Mouse (Mus musculus) layer of hippocampus, adult 18-20 months (tissue): ENCODE results near the gene Zdhhc18. TPM values are rescaled to one million over a fixed set of nuclear protein-coding genes. Genes with fewer than 3 reads are reported as not detected.

Experiments used
- DNase-seq, 2 experiments: peaks; one replicate each; pipeline ENCODE4 v3.0.0; 2022; ENCODE audit warnings: low spot score in 2 of 2
- long read RNA-seq: library from polyadenylated mRNA; stranded (forward); transcript quantifications from one replicate; pipeline ENCODE4 v2.0.0, GENCODE M21; 2021
- total RNA-seq, 2 experiments: library from RNA; stranded (reverse); gene quantifications; 2 replicates each; pipeline ENCODE4 v1.2.3; 2021

Gene Zdhhc18
- 10 to 100 TPM; 32.3 to 33.8 TPM for total RNA-seq
- long read RNA-seq, full-length matches to known transcripts = 18 of 61 reads
- long read RNA-seq, partial matches to known transcripts = 8 of 61 reads
- long read RNA-seq, other reads (novel, unspliced or antisense) = 35 of 61 reads

DNA sequence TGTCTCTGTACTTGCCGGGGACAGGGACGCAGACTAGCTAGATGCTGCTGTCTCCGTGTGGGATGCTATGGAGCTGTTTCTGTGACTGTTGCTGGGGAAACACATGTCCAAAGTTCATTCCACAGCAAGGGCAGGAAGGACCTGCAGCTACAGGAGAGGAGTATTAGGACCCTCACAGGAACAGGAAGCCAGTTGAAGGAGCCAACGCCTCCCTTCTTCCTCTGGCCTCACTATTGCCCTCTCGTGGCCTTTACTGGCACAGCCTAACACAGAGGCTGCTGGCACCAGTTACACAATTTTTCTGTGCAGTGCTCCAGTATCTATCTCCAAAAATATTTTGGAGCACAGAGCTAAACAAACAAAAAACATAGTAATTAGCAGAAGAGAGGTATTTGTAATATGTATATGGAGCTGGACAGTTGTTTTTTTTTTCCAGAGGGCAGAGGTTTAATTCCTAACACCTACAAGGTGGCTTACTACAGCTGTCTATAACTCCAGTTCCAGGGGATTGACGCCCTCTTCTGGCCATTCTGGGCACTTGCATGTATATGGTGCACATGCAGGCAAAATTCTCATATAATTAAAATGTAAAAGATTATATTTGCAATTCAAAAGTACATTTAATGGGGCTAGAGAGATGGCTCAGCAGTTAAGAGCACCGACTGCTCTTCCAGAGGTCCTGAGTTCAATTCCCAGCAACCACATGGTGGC lies at the start of gene Zdhhc18:
TSS of gene Zdhhc18 (minus strand) at position 166 of the 711 bp plus-strand sequence.
- peak; percentile 76 to 87 for DNase-seq

DNA sequence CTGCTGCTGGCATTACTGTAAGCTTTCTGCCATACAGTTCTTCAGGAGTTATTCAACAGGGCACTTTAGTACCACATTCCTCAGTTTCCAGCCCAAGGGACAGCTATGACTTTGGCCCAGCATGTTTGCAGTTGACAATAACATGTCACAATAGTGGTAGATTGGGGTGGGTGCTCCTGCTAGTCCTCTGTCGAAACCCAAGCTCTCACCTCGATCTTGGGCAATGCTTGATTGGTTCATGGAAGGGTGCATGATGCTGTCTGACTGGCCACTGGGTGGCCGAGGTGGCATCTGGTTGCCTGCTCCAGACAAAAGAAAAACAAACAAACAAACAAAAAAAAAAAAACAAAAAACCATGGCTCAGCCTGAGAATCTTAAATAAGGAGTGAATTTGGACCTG lies 45.4 kb upstream of the Zdhhc18 start:
- DNase-seq = no peak

GRCm38 (mm10) chr4:133690252-133690651 lies 40.3 kb upstream of the Zdhhc18 start:
- DNase-seq = peak in 1 of 2 experiments; percentile 34

- DNase-seq = peak; percentile 35 to 52
These were observed 38.6 kb upstream of the Zdhhc18 start for GRCm38 (mm10) chr4:133688417-133689067.

DNA sequence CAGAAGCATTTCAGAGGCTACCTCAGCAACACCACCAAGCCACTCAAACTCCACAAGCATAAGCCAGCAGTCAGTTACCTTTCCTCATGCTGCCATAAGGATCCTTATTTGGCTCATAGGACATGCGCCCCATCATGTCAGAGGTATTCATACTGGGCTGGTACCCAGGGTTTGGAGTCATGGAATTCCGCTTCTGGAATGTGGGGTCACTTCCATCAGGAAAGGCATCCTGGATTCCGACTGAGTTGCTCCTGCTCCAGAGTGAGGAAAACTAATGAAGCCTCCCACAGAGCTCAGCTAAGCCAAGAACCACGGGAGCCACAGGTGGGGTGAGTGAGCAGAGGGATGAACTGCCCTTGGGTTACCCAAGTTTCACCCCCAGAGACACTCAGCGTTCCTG lies 37.2 kb upstream of the Zdhhc18 start:
- DNase-seq = no peak

DNA sequence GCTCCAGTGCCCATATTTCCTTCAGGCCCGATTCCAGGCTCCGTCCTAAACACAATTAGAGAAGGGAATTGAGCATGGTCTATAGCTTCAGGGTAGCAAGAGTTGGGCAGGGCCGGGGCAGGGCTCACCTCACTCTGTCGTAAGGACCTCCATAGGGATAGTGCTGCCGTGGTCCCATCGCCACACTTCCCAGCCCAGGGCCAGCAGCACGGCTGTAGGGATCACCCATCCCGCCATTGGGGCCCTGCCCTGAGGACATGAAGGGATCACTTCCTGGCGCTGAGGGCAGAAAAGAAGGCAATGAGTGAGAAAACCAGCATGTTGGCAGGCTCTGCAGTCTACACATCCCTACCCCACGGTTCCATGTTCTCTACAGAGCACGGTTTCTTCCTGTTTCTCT lies 36.6 kb upstream of the Zdhhc18 start:
- DNase-seq = no peak

DNA sequence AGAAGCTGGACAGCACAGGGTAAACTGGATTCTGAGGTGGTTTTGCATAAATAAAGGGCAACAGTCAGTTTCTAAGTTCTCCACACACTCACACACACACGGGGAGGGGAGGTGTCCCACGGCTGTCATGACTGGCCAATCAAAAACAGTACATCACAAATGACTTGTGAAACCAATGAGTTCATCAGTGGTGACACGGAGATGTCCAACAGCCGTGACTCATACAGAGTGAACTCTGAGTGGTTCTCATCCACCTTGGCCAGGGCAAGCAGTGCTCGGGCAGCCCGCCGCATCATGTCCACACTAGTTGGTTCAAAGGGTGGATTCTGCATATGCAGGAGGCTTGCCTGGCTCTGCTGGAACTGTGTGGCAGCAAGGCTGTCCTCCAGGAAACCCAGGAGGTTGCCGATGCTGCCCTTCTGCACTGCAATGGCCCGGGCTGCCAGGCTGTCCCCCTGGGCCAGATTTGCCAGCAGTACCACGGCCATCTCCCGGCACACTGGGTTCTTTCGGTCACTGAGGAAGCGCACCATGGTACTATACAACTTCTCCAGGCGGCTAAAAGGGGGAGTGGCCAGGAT lies 30.3 kb upstream of the Zdhhc18 start:
- DNase-seq = no peak

- no peak for DNase-seq
These were observed 29.7 kb upstream of the Zdhhc18 start for GRCm38 (mm10) chr4:133679629-133680028.

DNA sequence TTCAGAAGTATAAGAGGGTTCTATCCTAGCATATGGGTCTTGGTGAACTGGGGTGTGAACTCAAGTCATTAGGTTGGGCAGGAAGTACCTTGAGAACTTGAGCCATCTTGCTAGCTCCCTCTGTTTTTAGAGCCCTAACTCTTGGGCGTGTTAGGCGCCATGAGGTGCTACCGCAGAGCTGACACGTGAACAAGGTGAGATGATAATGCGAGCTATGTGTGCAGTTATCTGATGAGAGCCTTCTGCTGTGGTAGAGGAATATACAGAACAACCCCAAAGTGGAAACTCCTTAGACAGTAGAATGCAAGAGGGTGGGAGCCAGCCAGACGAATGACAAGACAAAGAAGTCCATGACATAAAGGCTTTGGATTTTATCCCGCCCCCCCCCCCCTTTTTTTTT lies 27.3 kb upstream of the Zdhhc18 start:
- DNase-seq = no peak

DNA sequence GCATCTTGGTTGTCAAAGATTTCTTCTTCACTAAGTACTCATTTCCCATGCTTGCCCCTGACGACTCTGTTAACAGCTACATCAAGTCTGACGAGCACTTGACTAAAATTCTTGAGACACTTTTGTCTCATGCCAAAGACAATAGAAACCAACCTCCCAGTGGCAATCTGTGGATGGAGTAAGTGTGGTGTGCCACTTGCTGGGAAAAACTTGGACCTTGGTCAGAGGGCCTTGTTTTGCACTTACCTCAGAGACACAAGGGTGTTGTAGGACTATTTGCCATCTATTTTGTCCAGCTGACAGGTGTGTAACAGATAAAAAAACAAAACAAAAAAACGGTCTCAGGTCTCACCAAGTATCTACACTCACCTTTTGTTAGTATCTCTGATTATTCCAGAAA lies 26.2 kb upstream of the Zdhhc18 start:
- DNase-seq = no peak

DNA sequence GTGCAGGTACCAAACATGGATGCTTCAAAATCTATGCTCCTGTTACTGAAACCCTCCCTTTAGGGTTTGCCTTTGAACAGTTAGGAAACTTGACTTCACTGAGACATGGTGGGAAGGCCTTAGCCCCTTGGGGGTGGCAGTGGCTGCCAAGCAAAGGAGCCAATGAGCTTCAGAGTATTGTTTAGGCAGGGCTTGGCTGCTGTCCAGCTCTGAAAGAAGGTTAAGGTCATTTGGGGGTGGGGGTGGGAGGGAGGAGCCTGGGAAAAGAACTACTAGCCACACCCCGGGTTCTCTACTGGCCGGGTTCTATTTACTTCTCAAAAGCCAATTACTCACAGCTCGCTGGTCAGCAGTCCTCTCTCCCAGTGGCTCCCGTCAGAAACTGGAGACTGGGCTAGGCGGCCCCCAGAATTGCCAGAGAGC lies 25.7 kb upstream of the Zdhhc18 start:
- DNase-seq = peak in 1 of 2 experiments; percentile 37

DNA sequence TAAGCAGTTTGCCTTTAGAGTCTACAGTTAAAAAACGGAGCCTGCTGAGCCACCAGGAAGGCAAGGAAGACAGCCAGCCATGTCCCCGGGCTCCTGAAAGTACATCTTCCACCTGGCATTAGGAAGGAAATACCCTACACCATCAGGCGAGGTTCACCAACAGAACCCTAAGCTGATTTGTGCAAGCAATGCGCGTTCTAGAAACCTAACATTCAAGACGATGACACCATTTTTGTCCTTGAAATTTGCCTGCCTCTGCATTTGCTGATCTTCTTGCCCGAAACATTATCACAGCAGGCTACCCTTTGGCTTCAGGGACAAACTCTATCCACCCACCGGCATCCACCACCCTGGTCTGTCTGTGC lies 24.4 kb upstream of the Zdhhc18 start:
- no peak for DNase-seq

- DNase-seq = no peak
These were observed 23.8 kb upstream of the Zdhhc18 start for GRCm38 (mm10) chr4:133673666-133674330.

DNA sequence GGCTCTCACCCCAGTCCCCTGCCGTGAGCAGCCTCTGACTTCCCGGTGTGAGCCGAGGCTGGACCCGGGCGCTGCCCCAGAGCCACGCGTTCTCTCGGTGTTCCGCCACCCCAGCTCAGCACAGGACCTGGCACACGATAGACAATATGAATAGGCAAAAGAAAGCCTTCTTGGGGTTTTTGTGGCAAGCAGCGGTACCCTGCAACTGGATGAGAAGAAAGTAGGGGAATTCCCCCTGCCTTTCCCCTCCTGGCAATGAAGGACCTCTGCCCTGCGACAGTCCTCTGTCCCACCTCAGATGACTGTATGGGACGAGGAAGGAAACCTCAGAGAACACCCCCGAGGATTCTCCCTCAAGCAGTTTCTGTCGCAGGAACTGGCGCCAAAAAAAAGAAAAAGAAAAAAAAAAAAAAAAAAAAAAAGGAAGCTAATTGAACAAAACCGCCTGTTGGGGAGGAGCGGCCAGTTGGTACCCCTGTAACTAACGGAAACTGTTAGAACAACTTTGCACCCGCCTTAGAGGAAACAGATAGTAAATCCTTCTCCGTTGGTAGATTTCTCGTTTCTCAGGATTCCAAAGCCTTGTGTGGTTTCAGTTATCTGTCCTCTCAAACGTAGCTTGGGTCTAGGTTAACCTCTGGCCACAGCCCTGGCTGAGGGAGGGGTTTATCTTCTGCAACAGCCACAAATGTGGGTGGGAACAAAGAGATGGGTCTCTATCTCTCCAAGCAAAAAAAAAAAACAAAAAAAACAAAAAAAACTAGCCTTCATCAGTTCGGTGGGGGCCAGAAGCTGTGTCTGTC lies 23.1 kb upstream of the Zdhhc18 start:
- DNase-seq = no peak

GRCm38 (mm10) chr4:133671881-133672844 lies 22.2 kb upstream of the Zdhhc18 start, which contains the start of gene Pigv:
Gene Pigv, minus strand, starts transcription at chr4:133672647.
- peak; percentile 91 to 94 for DNase-seq

DNA sequence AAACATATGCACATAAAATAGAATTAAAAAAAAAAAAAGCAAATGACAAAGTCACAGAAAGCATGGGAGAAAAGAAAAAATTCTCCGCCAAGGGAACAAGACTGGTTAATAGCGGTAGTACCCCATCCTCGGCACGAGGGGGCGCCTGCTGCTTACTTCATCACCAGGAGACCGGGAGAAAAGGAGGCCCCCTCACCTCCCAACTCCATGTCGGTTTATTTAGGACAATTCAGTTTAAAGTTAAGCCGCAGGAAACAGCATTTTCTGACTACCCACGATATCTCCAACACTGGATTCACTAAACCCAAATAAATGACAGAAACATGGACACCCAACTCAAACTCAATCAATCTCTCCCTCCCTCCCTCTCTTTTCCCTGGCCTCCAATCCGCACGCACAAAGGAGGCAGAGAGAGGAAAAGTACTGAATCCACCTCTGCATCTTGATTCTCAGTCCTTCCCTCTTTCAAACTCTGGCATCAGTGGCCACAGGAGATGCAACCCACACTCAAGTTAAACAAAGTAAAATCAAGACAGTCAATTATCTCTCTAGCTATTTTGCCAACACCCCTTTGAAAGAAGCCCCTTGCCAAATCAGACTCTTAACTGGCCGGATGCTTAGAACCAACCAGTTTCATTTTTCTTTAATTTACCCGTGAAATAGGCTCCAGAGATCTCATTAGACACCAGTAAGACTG lies 21.4 kb upstream of the Zdhhc18 start:
- peak; percentile 74 to 92 for DNase-seq

DNA sequence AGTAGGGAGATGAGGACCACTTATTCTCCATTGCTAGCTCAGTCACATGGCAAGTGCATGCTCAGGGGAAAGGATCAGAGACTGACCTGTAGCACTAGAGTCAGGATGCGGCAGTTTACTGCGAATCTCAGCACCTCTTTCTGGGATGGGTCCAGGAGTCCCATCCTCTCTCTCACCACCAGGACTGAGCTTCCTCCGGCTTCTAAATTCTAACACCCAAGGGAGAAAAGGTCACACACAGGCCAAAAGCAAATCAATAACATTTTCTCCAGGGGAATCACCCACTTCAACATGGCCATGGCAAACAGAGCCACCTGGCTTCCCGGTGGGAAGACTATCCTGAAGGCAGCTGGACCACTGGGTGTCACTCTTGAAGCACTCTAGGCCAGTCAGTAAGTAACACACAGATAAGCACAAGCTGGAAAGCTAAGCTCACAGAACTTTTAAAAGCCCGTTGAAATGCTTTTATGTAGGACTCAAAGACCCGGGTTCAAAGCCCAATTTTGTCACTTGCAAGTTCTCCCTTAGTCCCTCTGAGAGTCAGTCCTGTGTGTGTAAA lies 19.8 kb upstream of the Zdhhc18 start:
- DNase-seq = no peak

- no peak for DNase-seq
These were observed 18.6 kb upstream of the Zdhhc18 start for GRCm38 (mm10) chr4:133668537-133668936.

- DNase-seq = no peak
These were observed 16.2 kb upstream of the Zdhhc18 start for GRCm38 (mm10) chr4:133666199-133666598.
